Mouse (Mus musculus): ENCODE measurements around the gene Pcsk5. TPM values are rescaled to one million over a fixed set of nuclear protein-coding genes. Genes with fewer than 3 reads are reported as not detected.

Pcsk5 gene
- polyA plus RNA-seq, 1 experiment from 2014 or later: 12.5 TPM

GRCm38 (mm10) chr19:17799419-17800185 is 37.8 kb downstream of the Pcsk5 start:
- H3K9me3 ChIP-seq: no peaks in the 10 kb centered on the region
- H3K9ac ChIP-seq: no peak overlapping the region
- no peak overlapping the region for H3K27ac ChIP-seq
- H3K27me3 ChIP-seq: no peaks in the 10 kb centered on the region
- 92% methylated on average over 4 of the region's 4 CpGs for WGBS
- no peaks in the 10 kb centered on the region for H3K4me1 ChIP-seq
- H3K4me3 ChIP-seq (replicated peaks): no peak overlapping the region
- no peak for ATAC-seq (ENCODE audit: low FRiP score)
- H3K36me3 ChIP-seq (replicated peaks): no peaks in the 10 kb centered on the region
- no peak overlapping the region for H3K4me2 ChIP-seq

GRCm38 (mm10) chr19:17793457-17793856 is 44.0 kb downstream of the Pcsk5 start:
- ATAC-seq (ENCODE audit: low FRiP score): no peak
- WGBS: 90% methylated on average over 4 of the region's 4 CpGs
- no peaks in the 10 kb centered on the region for H3K9me3 ChIP-seq
- no peak overlapping the region for H3K4me3 ChIP-seq (replicated peaks)
- no peaks in the 10 kb centered on the region for H3K36me3 ChIP-seq (replicated peaks)
- H3K27me3 ChIP-seq: no peaks in the 10 kb centered on the region
- H3K27ac ChIP-seq: no peak overlapping the region
- no peaks in the 10 kb centered on the region for H3K4me1 ChIP-seq
- H3K4me2 ChIP-seq: no peak overlapping the region
- H3K9ac ChIP-seq: no peak overlapping the region

- Histone ChIP-seq H3K9ac (no peak overlapping the region), H3K27me3 (no peaks in the 10 kb centered on the region), H3K36me3 (replicated peaks) (no peaks in the 10 kb centered on the region), H3K4me3 (replicated peaks) (no peak overlapping the region), H3K4me2 (no peak overlapping the region), H3K9me3 (no peaks in the 10 kb centered on the region), H3K4me1 (no peaks in the 10 kb centered on the region), H3K27ac (no peak overlapping the region)
- 90% methylated on average over 5 of the region's 5 CpGs for WGBS
- ATAC-seq (ENCODE audit: low FRiP score): no peak
These were observed 45.9 kb downstream of the Pcsk5 start for GRCm38 (mm10) chr19:17791485-17792052.

DNA sequence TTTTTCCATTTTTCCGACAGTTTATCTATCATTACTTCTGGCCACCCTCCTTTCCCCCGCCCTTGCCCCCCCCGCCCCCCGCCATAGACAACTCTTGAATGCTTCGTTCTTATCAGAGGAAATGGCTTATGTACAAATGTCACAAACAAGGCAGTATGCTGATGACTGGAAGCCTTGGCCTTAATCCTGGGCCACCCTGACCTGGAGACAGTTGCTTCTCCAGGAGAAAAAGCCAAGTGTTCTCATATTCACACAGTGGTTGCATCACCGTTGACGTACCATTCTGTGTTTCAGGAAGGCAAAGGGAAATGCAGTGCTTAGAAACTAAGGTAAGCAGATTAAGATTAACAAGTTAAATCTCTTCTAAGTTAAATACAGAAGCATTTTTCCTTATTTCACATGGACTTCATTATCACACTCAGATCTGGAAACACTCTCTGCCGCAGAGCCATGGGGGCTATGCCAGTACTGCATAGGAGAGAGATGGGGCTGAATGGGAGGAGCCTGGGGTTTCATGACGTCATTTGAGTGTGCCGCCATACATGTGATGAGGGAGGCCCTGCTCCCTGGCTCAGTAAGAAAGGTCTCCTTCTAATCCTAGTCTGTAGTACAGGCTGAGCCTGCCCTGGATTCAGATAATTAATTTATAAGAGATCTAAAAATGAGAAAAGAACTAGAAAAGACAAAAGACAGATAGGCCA is 48.7 kb downstream of the Pcsk5 start:
- Histone ChIP-seq H3K36me3 (replicated peaks) (no peaks in the 10 kb centered on the region), H3K27ac (no peak overlapping the region), H3K9ac (no peak overlapping the region), H3K4me2 (no peak overlapping the region), H3K27me3 (no peaks in the 10 kb centered on the region), H3K4me3 (replicated peaks) (no peak overlapping the region), H3K4me1 (no peaks in the 10 kb centered on the region), H3K9me3 (no peaks in the 10 kb centered on the region)
- WGBS: 88% methylated on average over 10 of the region's 10 CpGs
- no peak for ATAC-seq (ENCODE audit: low FRiP score)

DNA sequence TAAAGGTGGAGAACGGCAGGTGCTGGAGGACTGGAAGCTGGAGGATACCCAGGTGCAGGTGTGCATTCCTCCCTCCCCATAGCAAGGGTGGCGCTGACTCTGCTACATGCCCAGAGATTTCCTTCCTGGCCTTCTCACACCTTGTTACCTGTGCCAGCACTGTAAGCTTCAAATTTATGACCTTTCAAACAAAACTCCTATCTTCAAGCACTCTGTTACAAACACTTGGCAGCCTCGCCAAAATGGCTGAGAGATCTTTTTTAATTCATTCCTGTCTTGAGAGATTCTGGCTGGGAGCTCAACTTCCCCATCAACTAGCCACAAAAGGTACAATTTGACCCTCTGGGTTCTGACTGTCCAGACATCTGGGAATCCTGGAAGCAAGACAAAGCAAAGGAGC is 50.7 kb downstream of the Pcsk5 start:
- WGBS: 88% methylated on average over 3 of the region's 3 CpGs
- Histone ChIP-seq H3K4me1 (no peaks in the 10 kb centered on the region), H3K27ac (no peak overlapping the region), H3K36me3 (replicated peaks) (no peaks in the 10 kb centered on the region), H3K4me2 (no peak overlapping the region), H3K9ac (no peak overlapping the region), H3K9me3 (no peaks in the 10 kb centered on the region), H3K4me3 (replicated peaks) (no peak overlapping the region), H3K27me3 (no peaks in the 10 kb centered on the region)
- no peak for ATAC-seq (ENCODE audit: low FRiP score)

DNA sequence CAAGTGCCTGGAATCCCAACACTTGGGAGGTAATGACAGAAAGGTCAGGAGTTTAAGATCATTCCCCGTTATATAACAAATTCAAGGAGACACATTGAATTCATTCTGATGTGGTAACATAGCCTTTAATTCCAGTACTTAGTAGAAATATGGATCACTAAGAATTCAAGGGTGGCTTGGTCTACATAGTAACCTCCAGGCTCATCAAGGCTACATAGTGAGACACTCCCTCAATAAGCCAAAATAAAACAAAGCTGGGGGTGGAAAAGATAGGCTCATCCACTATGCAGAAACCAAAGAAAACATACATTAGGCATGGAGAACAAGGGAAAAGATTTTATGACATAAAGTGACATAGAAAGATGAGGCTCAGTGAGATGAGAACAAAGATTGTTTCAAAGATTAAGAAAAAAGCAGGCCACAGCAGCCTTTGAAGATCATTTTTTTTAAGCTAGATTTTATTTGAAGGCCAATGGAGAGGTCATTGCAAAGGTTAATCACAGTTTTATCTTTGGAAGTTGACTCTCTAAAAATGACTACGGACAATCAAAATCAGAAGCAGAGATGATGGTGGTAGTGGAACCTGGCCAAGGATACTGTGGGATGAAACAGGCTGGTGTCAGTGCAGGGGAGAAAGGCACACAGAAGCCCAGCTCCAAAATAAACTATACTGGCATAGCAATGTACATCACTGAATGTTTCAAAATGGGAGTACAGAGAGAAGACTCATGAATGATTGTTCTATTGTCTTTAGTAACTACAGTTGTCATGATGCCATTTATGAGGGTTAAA is 52.8 kb downstream of the Pcsk5 start:
- H3K9me3 ChIP-seq: no peaks in the 10 kb centered on the region
- H3K4me2 ChIP-seq: no peak overlapping the region
- no peak overlapping the region for H3K9ac ChIP-seq
- no peaks in the 10 kb centered on the region for H3K36me3 ChIP-seq (replicated peaks)
- WGBS: 89% methylated on average over 2 of the region's 2 CpGs
- H3K4me1 ChIP-seq: no peaks in the 10 kb centered on the region
- no peak for ATAC-seq (ENCODE audit: low FRiP score)
- no peak overlapping the region for H3K27ac ChIP-seq
- H3K27me3 ChIP-seq: no peaks in the 10 kb centered on the region
- H3K4me3 ChIP-seq (replicated peaks): no peak overlapping the region

- Histone ChIP-seq H3K4me1 (no peaks in the 10 kb centered on the region), H3K4me2 (no peak overlapping the region), H3K9ac (no peak overlapping the region), H3K27me3 (no peaks in the 10 kb centered on the region), H3K36me3 (replicated peaks) (no peaks in the 10 kb centered on the region), H3K4me3 (replicated peaks) (no peak overlapping the region), H3K27ac (no peak overlapping the region), H3K9me3 (no peaks in the 10 kb centered on the region)
- 84% methylated on average over 2 of the region's 2 CpGs for WGBS
- no peak for ATAC-seq (ENCODE audit: low FRiP score)
These were observed 54.2 kb downstream of the Pcsk5 start for GRCm38 (mm10) chr19:17783231-17783630.

DNA sequence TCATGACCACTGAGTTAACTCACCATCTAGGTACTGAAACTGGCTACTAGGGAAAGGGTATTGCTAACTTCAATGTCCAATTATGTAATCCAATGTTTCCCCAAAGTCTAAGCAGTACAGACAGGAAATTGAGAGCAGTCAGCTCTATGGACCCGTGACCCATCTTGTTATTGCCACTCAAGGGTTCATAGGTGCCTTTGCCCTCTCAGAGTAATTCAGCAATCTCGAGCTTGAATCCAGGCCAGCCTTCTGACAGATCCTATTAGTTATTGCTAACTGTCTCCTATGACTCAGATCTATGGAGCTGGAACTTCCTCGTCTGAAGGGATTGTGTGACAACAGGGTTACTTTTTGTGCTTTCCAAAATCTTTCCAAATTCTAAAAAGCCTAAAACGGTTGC is 56.1 kb downstream of the Pcsk5 start:
- 91% methylated on average over 4 of the region's 4 CpGs for WGBS

GRCm38 (mm10) chr19:17775943-17776342 is 61.5 kb downstream of the Pcsk5 start:
- 72% methylated on average over 2 of the region's 2 CpGs for WGBS
- no peak for ATAC-seq (ENCODE audit: low FRiP score)

More for the DNA sequence above, 56.1 kb downstream of the Pcsk5 start:
- ATAC-seq (ENCODE audit: low FRiP score): no peak
- H3K4me1 ChIP-seq: no peaks in the 10 kb centered on the region
- no peaks in the 10 kb centered on the region for H3K27me3 ChIP-seq
- no peak overlapping the region for H3K9ac ChIP-seq
- no peaks in the 10 kb centered on the region for H3K9me3 ChIP-seq
- no peak overlapping the region for H3K4me2 ChIP-seq
- H3K4me3 ChIP-seq (replicated peaks): no peak overlapping the region
- no peaks in the 10 kb centered on the region for H3K36me3 ChIP-seq (replicated peaks)
- H3K27ac ChIP-seq: no peak overlapping the region

GRCm38 (mm10) chr19:17775097-17775496 is 62.3 kb downstream of the Pcsk5 start:
- H3K9ac ChIP-seq: no peak overlapping the region
- no peaks in the 10 kb centered on the region for H3K9me3 ChIP-seq
- no peak for ATAC-seq (ENCODE audit: low FRiP score)
- no peaks in the 10 kb centered on the region for H3K36me3 ChIP-seq (replicated peaks)
- no peak overlapping the region for H3K4me2 ChIP-seq
- H3K27me3 ChIP-seq: no peaks in the 10 kb centered on the region
- H3K4me1 ChIP-seq: no peaks in the 10 kb centered on the region
- no peak overlapping the region for H3K4me3 ChIP-seq (replicated peaks)
- WGBS: 80% methylated on average over 2 of the region's 2 CpGs
- H3K27ac ChIP-seq: no peak overlapping the region

More at GRCm38 (mm10) chr19:17775943-17776342, 61.5 kb downstream of the Pcsk5 start:
- H3K36me3 ChIP-seq (replicated peaks): no peaks in the 10 kb centered on the region
- H3K27me3 ChIP-seq: no peaks in the 10 kb centered on the region
- H3K4me2 ChIP-seq: no peak overlapping the region
- H3K9ac ChIP-seq: no peak overlapping the region
- H3K27ac ChIP-seq: no peak overlapping the region
- H3K4me3 ChIP-seq (replicated peaks): no peak overlapping the region
- H3K4me1 ChIP-seq: no peaks in the 10 kb centered on the region
- H3K9me3 ChIP-seq: no peaks in the 10 kb centered on the region

DNA sequence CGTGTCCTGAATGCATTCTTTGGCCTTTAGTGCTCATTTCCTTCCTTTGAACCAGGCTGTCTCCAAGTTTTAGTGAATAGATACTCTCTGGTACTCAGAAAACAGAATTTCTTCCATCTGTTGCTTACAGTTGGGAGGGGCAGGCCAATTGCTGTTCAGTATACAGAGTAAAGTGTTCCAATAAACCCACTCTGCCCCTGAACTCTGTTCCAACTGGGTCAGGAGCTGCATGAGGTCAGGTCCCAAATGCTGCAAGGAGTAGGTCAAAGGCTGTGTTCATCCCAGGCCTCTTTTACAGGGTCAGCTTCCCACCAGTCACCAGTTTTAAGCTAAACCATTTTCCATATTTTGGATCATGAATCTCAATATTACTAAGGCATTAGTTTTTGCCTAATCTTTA is 63.4 kb downstream of the Pcsk5 start:
- no peaks in the 10 kb centered on the region for H3K9me3 ChIP-seq
- H3K9ac ChIP-seq: no peak overlapping the region
- no peak overlapping the region for H3K27ac ChIP-seq
- H3K27me3 ChIP-seq: no peaks in the 10 kb centered on the region
- H3K36me3 ChIP-seq (replicated peaks): no peaks in the 10 kb centered on the region
- WGBS: 82% methylated on average over 1 of the region's 1 CpGs
- ATAC-seq (ENCODE audit: low FRiP score): no peak
- H3K4me3 ChIP-seq (replicated peaks): no peak overlapping the region
- H3K4me1 ChIP-seq: no peaks in the 10 kb centered on the region
- H3K4me2 ChIP-seq: no peak overlapping the region

Measured in forebrain, embryonic 12.5 days (tissue).